Mouse (Mus musculus): ENCODE results near the gene Tbx15. TPM values are rescaled to one million over a fixed set of nuclear protein-coding genes. Genes with fewer than 3 reads are reported as not detected.

Gene Tbx15
- polyA plus RNA-seq, 1 experiment from 2014 or later, result not detected

GRCm38 (mm10) chr3:99251271-99252165 lies 11.3 kb downstream of the Tbx15 start:
- H3K27me3 ChIP-seq (replicated peaks), result peaks cover 100% of the 10 kb centered on the region
- WGBS (ENCODE audit: insufficient replicate concordance), result 11% methylated on average over 6 of the region's 6 CpGs
- no peak overlapping the region for H3K27ac ChIP-seq
- no peaks in the 10 kb centered on the region for H3K9me3 ChIP-seq (replicated peaks)
- H3K4me3 ChIP-seq, result no peak overlapping the region
- no peak overlapping the region for H3K9ac ChIP-seq
- ATAC-seq, result no peak
- peaks cover 8% of the 10 kb centered on the region; the same call in 1 of the 2 replicates for H3K4me1 ChIP-seq
- H3K36me3 ChIP-seq, result no peaks in the 10 kb centered on the region
- no peak overlapping the region for H3K4me2 ChIP-seq

- ATAC-seq, result no peak
- 4% methylated on average over 16 of the region's 16 CpGs for WGBS (ENCODE audit: insufficient replicate concordance)
These were observed 12.4 kb downstream of the Tbx15 start for GRCm38 (mm10) chr3:99252461-99253091.

GRCm38 (mm10) chr3:99253092-99253488 lies 12.9 kb downstream of the Tbx15 start:
- under 1% methylated on average over 11 of the region's 12 CpGs for WGBS (ENCODE audit: insufficient replicate concordance)
- no peak for ATAC-seq
- H3K27ac ChIP-seq, result no peak overlapping the region
- H3K9me3 ChIP-seq (replicated peaks), result no peaks in the 10 kb centered on the region
- no peaks in the 10 kb centered on the region for H3K36me3 ChIP-seq
- H3K27me3 ChIP-seq (replicated peaks), result peaks cover 100% of the 10 kb centered on the region
- no peak overlapping the region for H3K9ac ChIP-seq
- H3K4me1 ChIP-seq, result peaks cover 8% of the 10 kb centered on the region; the same call in 1 of the 2 replicates
- H3K4me2 ChIP-seq, result no peak overlapping the region
- H3K4me3 ChIP-seq, result no peak overlapping the region

More at GRCm38 (mm10) chr3:99252461-99253091, 12.4 kb downstream of the Tbx15 start:
- H3K4me1 ChIP-seq, result peaks cover 8% of the 10 kb centered on the region; the same call in 1 of the 2 replicates
- H3K4me3 ChIP-seq, result no peak overlapping the region
- H3K27ac ChIP-seq, result no peak overlapping the region
- no peak overlapping the region for H3K4me2 ChIP-seq
- no peaks in the 10 kb centered on the region for H3K36me3 ChIP-seq
- no peaks in the 10 kb centered on the region for H3K9me3 ChIP-seq (replicated peaks)
- peaks cover 100% of the 10 kb centered on the region for H3K27me3 ChIP-seq (replicated peaks)
- H3K9ac ChIP-seq, result no peak overlapping the region

GRCm38 (mm10) chr3:99253497-99254451 lies 13.6 kb downstream of the Tbx15 start:
- peaks cover 100% of the 10 kb centered on the region for H3K27me3 ChIP-seq (replicated peaks)
- H3K9me3 ChIP-seq (replicated peaks), result no peaks in the 10 kb centered on the region
- H3K9ac ChIP-seq, result 0 out of 2 replicates have a peak overlapping the region, but pooled peaks have one; percentile 1
- H3K27ac ChIP-seq, result no peak overlapping the region
- 0 out of 2 replicates have a peak, but pooled peaks have one; percentile 10 for ATAC-seq
- H3K4me1 ChIP-seq, result peaks cover 8% of the 10 kb centered on the region; the same call in 1 of the 2 replicates
- peak overlapping the region; percentile 34 for H3K4me3 ChIP-seq
- no peaks in the 10 kb centered on the region for H3K36me3 ChIP-seq
- WGBS (ENCODE audit: insufficient replicate concordance), result 1% methylated on average over 71 of the region's 73 CpGs
- peak overlapping the region; percentile 60 for H3K4me2 ChIP-seq

- no peak overlapping the region for H3K9ac ChIP-seq
- peaks cover 99% of the 10 kb centered on the region for H3K27me3 ChIP-seq (replicated peaks)
- ATAC-seq, result no peak
- no peak overlapping the region for H3K4me2 ChIP-seq
- H3K36me3 ChIP-seq, result no peaks in the 10 kb centered on the region
- no peak overlapping the region for H3K27ac ChIP-seq
- no peak overlapping the region for H3K4me3 ChIP-seq
- no peaks in the 10 kb centered on the region for H3K9me3 ChIP-seq (replicated peaks)
- H3K4me1 ChIP-seq, result peaks cover 8% of the 10 kb centered on the region; the same call in 1 of the 2 replicates
- 5% methylated on average over 15 of the region's 15 CpGs for WGBS (ENCODE audit: insufficient replicate concordance)
These were observed 14.5 kb downstream of the Tbx15 start for GRCm38 (mm10) chr3:99254559-99255151.

- Histone ChIP-seq H3K36me3 (no peaks in the 10 kb centered on the region), H3K4me2 (no peak overlapping the region), H3K9me3 (replicated peaks) (no peaks in the 10 kb centered on the region), H3K4me1 (peaks cover 8% of the 10 kb centered on the region; the same call in 1 of the 2 replicates), H3K9ac (no peak overlapping the region), H3K4me3 (no peak overlapping the region), H3K27me3 (replicated peaks) (peaks cover 96% of the 10 kb centered on the region), H3K27ac (no peak overlapping the region)
- no peak for ATAC-seq
- 8% methylated on average over 11 of the region's 11 CpGs for WGBS (ENCODE audit: insufficient replicate concordance)
These were observed 15.5 kb downstream of the Tbx15 start for GRCm38 (mm10) chr3:99255411-99256365.

- Histone ChIP-seq H3K36me3 (no peaks in the 10 kb centered on the region), H3K4me2 (no peak overlapping the region), H3K9ac (no peak overlapping the region), H3K4me3 (no peak overlapping the region), H3K4me1 (peaks cover 8% of the 10 kb centered on the region; the same call in 1 of the 2 replicates), H3K27me3 (replicated peaks) (peaks cover 96% of the 10 kb centered on the region), H3K9me3 (replicated peaks) (no peaks in the 10 kb centered on the region), H3K27ac (no peak overlapping the region)
- 7% methylated on average over 11 of the region's 11 CpGs for WGBS (ENCODE audit: insufficient replicate concordance)
- ATAC-seq, result no peak
These were observed 16.2 kb downstream of the Tbx15 start for GRCm38 (mm10) chr3:99256366-99256750.

- no peak overlapping the region for H3K4me3 ChIP-seq
- no peak overlapping the region for H3K9ac ChIP-seq
- H3K4me1 ChIP-seq, result peaks cover 8% of the 10 kb centered on the region; the same call in 1 of the 2 replicates
- no peak overlapping the region for H3K4me2 ChIP-seq
- no peaks in the 10 kb centered on the region for H3K9me3 ChIP-seq (replicated peaks)
- 3% methylated on average over 20 of the region's 20 CpGs for WGBS (ENCODE audit: insufficient replicate concordance)
- ATAC-seq, result no peak
- no peak overlapping the region for H3K27ac ChIP-seq
- H3K27me3 ChIP-seq (replicated peaks), result peaks cover 96% of the 10 kb centered on the region
- no peaks in the 10 kb centered on the region for H3K36me3 ChIP-seq
These were observed 16.6 kb downstream of the Tbx15 start for GRCm38 (mm10) chr3:99256766-99257165.

GRCm38 (mm10) chr3:99257586-99258577 lies 17.7 kb downstream of the Tbx15 start:
- Histone ChIP-seq H3K36me3 (no peaks in the 10 kb centered on the region), H3K9me3 (replicated peaks) (no peaks in the 10 kb centered on the region), H3K4me1 (peaks cover 8% of the 10 kb centered on the region; the same call in 1 of the 2 replicates), H3K4me3 (no peak overlapping the region), H3K27me3 (replicated peaks) (peaks cover 96% of the 10 kb centered on the region), H3K27ac (no peak overlapping the region), H3K9ac (no peak overlapping the region), H3K4me2 (no peak overlapping the region)
- ATAC-seq, result no peak
- 6% methylated on average over 29 of the region's 29 CpGs for WGBS (ENCODE audit: insufficient replicate concordance)

Data from liver, embryonic 12.5 days (tissue).